Mouse (Mus musculus): ENCODE data around the gene Mmp9. TPM values are rescaled to one million over a fixed set of nuclear protein-coding genes. Genes with fewer than 3 reads are reported as not detected.

Gene Mmp9
- polyA plus RNA-seq, 1 experiment from 2014 or later = 7.1 TPM

DNA sequence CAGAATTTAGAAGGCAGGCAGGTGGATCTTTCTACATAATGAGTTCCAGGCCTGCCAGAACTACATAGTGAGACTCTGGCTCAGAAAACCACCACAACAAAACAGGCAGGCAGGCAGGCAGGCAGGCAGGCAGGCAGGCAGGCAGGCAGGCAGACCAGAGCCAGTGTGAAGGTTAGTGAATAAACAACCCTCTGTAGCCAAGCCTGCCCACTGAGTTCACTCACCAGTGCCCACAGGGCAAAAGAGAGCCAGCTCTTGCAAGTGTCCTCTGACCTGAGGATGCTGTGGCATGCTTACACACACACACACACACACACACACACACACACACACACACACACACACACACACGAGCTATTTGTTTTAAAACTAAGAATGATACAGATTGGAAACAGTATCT, 37.1 kb upstream of the Mmp9 start:
- H3K4me2 ChIP-seq (replicated peaks) = no peak overlapping the region
- no peak overlapping the region for H3K4me3 ChIP-seq
- peaks cover 100% of the 10 kb centered on the region for H3K36me3 ChIP-seq
- ATAC-seq (ENCODE audit: low FRiP score, low read depth) = no peak
- no peaks in the 10 kb centered on the region for H3K4me1 ChIP-seq
- no peaks in the 10 kb centered on the region for H3K27me3 ChIP-seq
- 63% methylated on average over 1 of the region's 1 CpGs for WGBS
- no peak overlapping the region for H3K9ac ChIP-seq
- H3K27ac ChIP-seq = no peak overlapping the region
- peaks cover 9% of the 10 kb centered on the region for H3K9me3 ChIP-seq

GRCm38 (mm10) chr2:164906071-164906470, 34.5 kb upstream of the Mmp9 start:
- Histone ChIP-seq H3K4me1 (peaks cover 12% of the 10 kb centered on the region), H3K4me2 (replicated peaks) (no peak overlapping the region), H3K9me3 (peaks cover 9% of the 10 kb centered on the region), H3K27ac (no peak overlapping the region), H3K4me3 (no peak overlapping the region), H3K27me3 (no peaks in the 10 kb centered on the region), H3K9ac (no peak overlapping the region), H3K36me3 (peaks cover 82% of the 10 kb centered on the region)
- ATAC-seq (ENCODE audit: low FRiP score, low read depth) = no peak
- WGBS = 97% methylated on average over 4 of the region's 4 CpGs

DNA sequence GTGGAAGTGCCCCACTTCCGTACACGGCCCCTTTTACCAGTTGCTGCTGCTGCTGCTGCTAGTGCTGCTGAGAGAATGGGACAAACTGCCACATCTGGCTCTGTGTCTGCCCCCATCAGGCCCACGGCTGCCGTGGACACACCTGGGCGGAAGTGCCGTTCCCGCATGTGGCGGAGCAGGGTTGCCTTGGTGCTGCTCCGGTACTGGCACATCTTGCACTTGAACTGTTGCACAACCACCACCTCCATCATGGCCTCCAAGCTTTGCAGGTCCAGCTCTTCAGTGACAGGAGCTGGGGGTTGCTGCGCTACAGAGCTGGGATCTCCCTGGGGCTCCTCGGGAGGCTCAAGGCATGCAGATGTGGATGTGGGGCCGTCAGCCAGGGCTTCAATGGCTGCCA, 33.1 kb upstream of the Mmp9 start:
- 94% methylated on average over 12 of the region's 12 CpGs for WGBS
- no peak overlapping the region for H3K27ac ChIP-seq

DNA sequence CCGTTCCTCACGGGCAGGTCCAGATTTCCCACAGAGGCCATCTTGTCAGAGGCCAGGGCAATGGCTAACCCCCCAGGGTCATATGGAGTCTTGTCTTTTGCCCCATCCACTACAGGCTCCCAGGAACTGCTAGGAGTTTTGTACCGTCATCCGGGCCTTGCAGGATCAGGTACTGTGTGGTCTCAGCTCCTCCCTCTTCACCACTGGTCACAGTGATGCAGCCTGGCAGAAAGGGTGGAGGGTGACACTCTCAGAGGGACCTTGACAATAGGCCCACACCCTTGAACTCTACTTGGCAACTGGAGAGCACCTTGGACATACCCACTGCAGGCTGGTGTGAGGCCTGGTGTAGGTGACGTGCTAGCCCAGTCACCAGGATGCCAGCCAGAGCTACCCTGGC, 32.6 kb upstream of the Mmp9 start:
- Histone ChIP-seq H3K4me2 (replicated peaks) (no peak overlapping the region), H3K27me3 (no peaks in the 10 kb centered on the region), H3K9ac (no peak overlapping the region), H3K27ac (no peak overlapping the region), H3K4me3 (no peak overlapping the region), H3K9me3 (peaks cover 9% of the 10 kb centered on the region), H3K36me3 (peaks cover 63% of the 10 kb centered on the region), H3K4me1 (peaks cover 18% of the 10 kb centered on the region)
- no peak for ATAC-seq (ENCODE audit: low FRiP score, low read depth)
- 97% methylated on average over 5 of the region's 5 CpGs for WGBS

More for the DNA sequence above, 33.1 kb upstream of the Mmp9 start:
- peaks cover 9% of the 10 kb centered on the region for H3K9me3 ChIP-seq
- H3K4me1 ChIP-seq = peaks cover 18% of the 10 kb centered on the region
- H3K9ac ChIP-seq = no peak overlapping the region
- peaks cover 68% of the 10 kb centered on the region for H3K36me3 ChIP-seq
- ATAC-seq (ENCODE audit: low FRiP score, low read depth) = no peak
- no peak overlapping the region for H3K4me2 ChIP-seq (replicated peaks)
- no peaks in the 10 kb centered on the region for H3K27me3 ChIP-seq
- H3K4me3 ChIP-seq = no peak overlapping the region

GRCm38 (mm10) chr2:164909100-164909499, 31.5 kb upstream of the Mmp9 start:
- Histone ChIP-seq H3K27me3 (no peaks in the 10 kb centered on the region), H3K9ac (no peak overlapping the region), H3K27ac (no peak overlapping the region), H3K4me2 (replicated peaks) (peak overlapping the region; percentile 92; the same call in 1 of the 2 replicates), H3K36me3 (peaks cover 52% of the 10 kb centered on the region), H3K9me3 (peaks cover 9% of the 10 kb centered on the region), H3K4me1 (peaks cover 18% of the 10 kb centered on the region), H3K4me3 (0 out of 2 replicates have a peak overlapping the region, but pooled peaks have one; percentile 1)
- WGBS = 94% methylated on average over 3 of the region's 3 CpGs
- no peak for ATAC-seq (ENCODE audit: low FRiP score, low read depth)

DNA sequence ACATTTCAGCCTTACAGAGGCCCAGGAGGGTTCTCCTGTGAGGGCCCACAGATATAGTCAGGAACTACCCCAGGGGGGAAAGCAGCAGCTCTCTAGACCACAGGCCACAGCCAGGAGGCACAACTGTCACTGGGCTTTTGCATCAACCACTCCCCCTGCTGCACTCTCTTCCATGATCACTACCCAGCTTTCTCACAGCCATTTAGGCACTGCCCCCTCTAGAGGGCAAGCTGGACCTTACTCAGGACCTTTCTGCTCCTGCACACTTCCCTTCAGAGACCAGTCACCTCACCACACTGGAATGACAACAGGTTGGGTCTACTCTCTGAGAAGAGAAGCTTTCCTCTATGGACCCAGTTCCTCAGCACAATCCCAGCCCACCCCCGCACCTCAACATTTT, 31.0 kb upstream of the Mmp9 start:
- Histone ChIP-seq H3K4me1 (peaks cover 18% of the 10 kb centered on the region), H3K27ac (no peak overlapping the region), H3K9ac (peak overlapping the region; percentile 89), H3K27me3 (no peaks in the 10 kb centered on the region), H3K4me2 (replicated peaks) (peak overlapping the region; percentile 92), H3K9me3 (peaks cover 9% of the 10 kb centered on the region), H3K4me3 (peak overlapping the region; percentile 89), H3K36me3 (peaks cover 47% of the 10 kb centered on the region)
- WGBS = 78% methylated on average over 1 of the region's 1 CpGs
- no peak for ATAC-seq (ENCODE audit: low FRiP score, low read depth)

- WGBS = 5% methylated on average over 37 of the region's 37 CpGs
- H3K27ac ChIP-seq = peak overlapping the region; percentile 98
- no peaks in the 10 kb centered on the region for H3K27me3 ChIP-seq
- peaks cover 38% of the 10 kb centered on the region for H3K36me3 ChIP-seq
- ATAC-seq (ENCODE audit: low FRiP score, low read depth) = no peak; the same call in 1 of the 2 replicates
- peaks cover 9% of the 10 kb centered on the region for H3K9me3 ChIP-seq
- H3K4me3 ChIP-seq = peak overlapping the region; percentile 89
- peak overlapping the region; percentile 89 for H3K9ac ChIP-seq
- H3K4me1 ChIP-seq = peaks cover 18% of the 10 kb centered on the region
- peak overlapping the region; percentile 92 for H3K4me2 ChIP-seq (replicated peaks)
Observed at GRCm38 (mm10) chr2:164910360-164911061, 30.1 kb upstream of the Mmp9 start.

DNA sequence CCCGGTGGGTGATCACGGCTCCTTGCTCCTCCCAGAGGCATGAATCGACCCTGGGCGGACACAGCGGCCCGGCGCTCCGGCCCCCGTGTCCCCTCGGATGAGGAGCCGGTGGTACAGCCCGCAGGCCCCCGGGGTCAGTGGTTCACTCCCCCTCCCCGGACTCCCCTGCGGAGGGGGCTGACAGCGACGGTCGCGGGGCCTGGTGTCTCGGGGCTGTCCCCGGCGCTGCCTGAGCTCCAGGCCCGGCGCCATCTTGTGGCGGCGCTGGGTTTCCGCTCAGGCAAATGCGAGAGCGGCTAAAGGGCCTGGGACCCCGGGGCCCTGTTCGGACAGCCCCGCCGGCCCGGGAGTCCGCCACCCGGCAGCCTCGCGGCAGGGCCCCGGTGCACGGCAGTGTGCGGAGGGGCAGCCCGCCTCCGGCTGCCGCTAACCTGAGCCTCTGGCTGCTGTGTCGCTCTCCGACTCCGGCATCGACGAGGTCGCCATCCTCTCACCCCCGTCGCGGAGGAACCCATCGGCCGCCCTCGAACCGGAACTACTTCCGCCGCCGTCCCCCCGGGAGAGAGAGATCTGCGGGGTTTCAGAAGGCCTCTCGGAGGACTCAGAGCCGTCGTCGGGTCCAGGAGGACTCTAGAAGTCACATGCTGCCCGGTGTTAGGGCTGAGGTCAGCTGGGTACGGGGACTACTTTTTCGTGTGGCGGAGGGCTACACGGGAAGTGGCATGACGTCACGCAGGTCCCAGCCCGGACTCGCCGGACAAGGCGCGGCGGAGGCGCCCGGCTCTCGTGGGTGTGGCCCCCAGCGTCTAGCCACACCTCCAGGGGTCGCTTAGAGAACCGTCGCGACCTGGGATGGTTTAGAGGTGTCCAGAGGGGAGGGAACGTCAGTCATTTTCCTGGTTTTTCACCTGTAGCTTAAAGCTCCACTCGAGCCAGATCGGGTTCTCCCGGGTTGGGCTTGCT, 29.2 kb upstream of the Mmp9 start, which contains the start of gene Zfp335:
Gene Zfp335 (minus strand): TSS at position 672 of the 963 bp plus-strand sequence.
- Histone ChIP-seq H3K9me3 (peaks cover 4% of the 10 kb centered on the region), H3K9ac (peak within 1 kb of the TSS; percentile 89), H3K4me2 (replicated peaks) (peak within 1 kb of the TSS; percentile 92), H3K36me3 (peaks cover 29% of the 10 kb centered on the region), H3K4me1 (peaks cover 18% of the 10 kb centered on the region), H3K4me3 (peak within 1 kb of the TSS; percentile 89), H3K27ac (peak within 1 kb of the TSS; percentile 98), H3K27me3 (no peaks in the 10 kb centered on the region)
- ATAC-seq (ENCODE audit: low FRiP score, low read depth) = peak; percentile 87
- WGBS = under 1% methylated on average over 91 of the region's 91 CpGs

GRCm38 (mm10) chr2:164912151-164912550, 28.4 kb upstream of the Mmp9 start:
- Histone ChIP-seq H3K9ac (peak overlapping the region; percentile 89), H3K27me3 (no peaks in the 10 kb centered on the region), H3K4me2 (replicated peaks) (peak overlapping the region; percentile 92), H3K4me1 (peaks cover 26% of the 10 kb centered on the region), H3K27ac (peak overlapping the region; percentile 98), H3K4me3 (peak overlapping the region; percentile 89), H3K9me3 (no peaks in the 10 kb centered on the region), H3K36me3 (peaks cover 21% of the 10 kb centered on the region)
- peak; percentile 24 for ATAC-seq (ENCODE audit: low FRiP score, low read depth)
- WGBS = 15% methylated on average over 12 of the region's 12 CpGs

- H3K4me2 ChIP-seq (replicated peaks) = peak overlapping the region; percentile 92
- H3K27me3 ChIP-seq = no peaks in the 10 kb centered on the region
- H3K9ac ChIP-seq = no peak overlapping the region
- no peaks in the 10 kb centered on the region for H3K9me3 ChIP-seq
- no peak overlapping the region for H3K4me3 ChIP-seq
- peaks cover 14% of the 10 kb centered on the region for H3K36me3 ChIP-seq
- H3K4me1 ChIP-seq = peaks cover 33% of the 10 kb centered on the region
- 87% methylated on average over 9 of the region's 9 CpGs for WGBS
- no peak for ATAC-seq (ENCODE audit: low FRiP score, low read depth)
- H3K27ac ChIP-seq = no peak overlapping the region
Observed at GRCm38 (mm10) chr2:164912749-164913427, 27.7 kb upstream of the Mmp9 start.

DNA sequence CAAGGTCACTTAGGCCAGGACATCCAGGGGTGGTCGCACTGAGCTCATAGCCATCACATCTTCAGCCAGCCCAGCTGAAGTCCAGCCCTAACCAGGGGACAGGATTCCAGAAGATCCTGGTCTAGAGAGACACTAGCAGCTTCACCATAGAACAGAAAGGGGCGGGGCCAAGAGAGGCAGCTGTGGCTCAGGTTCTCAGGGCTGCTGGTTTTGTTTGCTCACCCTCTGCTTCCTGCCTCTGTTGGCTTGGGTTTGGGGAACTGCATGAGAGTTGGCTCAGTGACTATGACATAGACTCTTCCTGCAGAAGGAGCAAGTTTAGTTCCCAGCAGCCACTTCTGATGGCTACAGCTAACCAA, 27.2 kb upstream of the Mmp9 start:
- Histone ChIP-seq H3K4me3 (no peak overlapping the region), H3K27ac (no peak overlapping the region), H3K9me3 (no peaks in the 10 kb centered on the region), H3K36me3 (peaks cover 9% of the 10 kb centered on the region), H3K27me3 (no peaks in the 10 kb centered on the region), H3K4me2 (replicated peaks) (no peak overlapping the region), H3K9ac (no peak overlapping the region), H3K4me1 (peaks cover 33% of the 10 kb centered on the region)
- WGBS = 96% methylated on average over 2 of the region's 2 CpGs
- no peak for ATAC-seq (ENCODE audit: low FRiP score, low read depth)

- Histone ChIP-seq H3K9ac (no peak overlapping the region), H3K4me3 (no peak overlapping the region), H3K27me3 (no peaks in the 10 kb centered on the region), H3K36me3 (peaks cover 11% of the 10 kb centered on the region), H3K27ac (no peak overlapping the region), H3K4me2 (replicated peaks) (no peak overlapping the region), H3K4me1 (peaks cover 26% of the 10 kb centered on the region), H3K9me3 (no peaks in the 10 kb centered on the region)
- no peak for ATAC-seq (ENCODE audit: low FRiP score, low read depth)
- 61% methylated on average over 5 of the region's 5 CpGs for WGBS
Observed at GRCm38 (mm10) chr2:164916820-164917219, 23.8 kb upstream of the Mmp9 start.
